Mouse (Mus musculus) bone marrow, adult 2 months (tissue): ENCODE measurements at regions not wholly inside any gene's neighbourhood (a gene's known extent, or its start where the extent isn't known, plus 50 kb on each side); places are given as distances from the start of the nearest gene placed in this dataset.

Experiments
- H3K27ac ChIP-seq: fragments of 200-500 bp; 2 replicates; pipeline ENCODE4 v1.5.1; 2012; ENCODE audit warnings: low read depth, mild to moderate bottlenecking, control low read depth, inconsistent platforms, low read length; ENCODE audit not compliant: control insufficient read depth, poor library complexity, insufficient read depth
- H3K4me1 ChIP-seq: fragments of 200-500 bp; 2 replicates; pipeline ENCODE4 v1.6.1; 2011; ENCODE audit warnings: low read length; ENCODE audit not compliant: control insufficient read depth, insufficient read depth
- H3K4me3 ChIP-seq: fragments of 200-500 bp; replicated peaks from 2 replicates; pipeline ENCODE3; 2011; ENCODE audit warnings: mild to moderate bottlenecking, low read depth, low read length, control low read depth; ENCODE audit not compliant: control insufficient read depth
- CTCF ChIP-seq: fragments of 200-500 bp; IDR thresholded peaks from 2 replicates; pipeline ENCODE4 v1.5.1; 2011; ENCODE audit warnings: low read length, control low read depth; ENCODE audit not compliant: control insufficient read depth, insufficient read depth
- POLR2A ChIP-seq: fragments of 200-500 bp; IDR thresholded peaks from 2 replicates; pipeline ENCODE4 v1.6.1; 2011; ENCODE audit warnings: low read depth, mild to moderate bottlenecking, control low read depth, low read length, borderline replicate concordance; ENCODE audit not compliant: control insufficient read depth
- WGBS: fragments of 180-500 bp; shearing (Covaris S2); methylation state at CpG from one replicate; pipeline ENCODE4 v1.1.7; 2018; 5-methylcytosine and 5-hydroxymethylcytosine counted together

DNA sequence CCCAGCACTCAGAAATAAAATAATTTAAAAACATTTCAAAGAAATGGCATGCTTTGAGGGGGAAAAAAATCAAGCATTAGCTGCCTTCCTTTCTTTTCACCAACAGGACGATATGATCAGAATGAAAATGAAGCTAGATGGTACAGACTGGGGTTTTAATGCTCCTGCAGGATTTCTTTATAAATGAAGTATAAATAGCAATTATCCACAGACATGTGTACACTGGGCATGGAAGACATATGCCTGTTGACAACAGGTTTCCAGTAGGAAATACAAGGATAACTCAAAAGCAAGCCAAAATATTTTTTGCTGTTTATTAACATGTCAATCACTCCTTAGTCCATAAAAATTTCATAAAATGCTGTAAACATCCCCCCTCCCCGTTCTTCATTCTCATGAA, 248.7 kb upstream of the Ppargc1a start:
- no peak overlapping the region for H3K27ac ChIP-seq
- no peaks in the 10 kb centered on the region for H3K4me1 ChIP-seq
- no peak for TF ChIP-seq POLR2A
- no peak for TF ChIP-seq CTCF
- no peak overlapping the region for H3K4me3 ChIP-seq
- WGBS, result 72% methylated on average over 2 of the region's 2 CpGs

DNA sequence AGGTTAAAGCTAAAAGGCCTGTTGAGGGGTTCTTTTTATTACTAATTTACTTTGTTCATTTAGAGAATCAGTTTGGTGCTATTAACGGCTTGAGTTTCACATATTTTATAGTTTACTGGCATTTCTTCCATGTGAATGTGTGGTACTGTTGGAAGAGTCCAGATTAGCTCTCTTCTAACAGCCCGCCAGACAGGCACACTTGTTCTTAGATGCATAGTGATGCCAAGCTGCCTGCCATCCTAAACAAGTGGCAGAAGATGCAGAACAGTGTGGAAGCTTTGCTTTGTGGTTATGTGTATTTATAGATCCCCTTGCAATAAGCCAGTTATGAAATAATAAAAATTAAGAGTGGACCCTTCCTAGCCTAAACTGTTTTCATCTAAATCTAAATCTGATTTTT, 244.2 kb upstream of the Ppargc1a start:
- H3K27ac ChIP-seq, result no peak overlapping the region
- H3K4me3 ChIP-seq, result no peak overlapping the region
- H3K4me1 ChIP-seq, result no peaks in the 10 kb centered on the region
- TF ChIP-seq POLR2A (no peak), CTCF (no peak)
- WGBS, result 74% methylated on average over 2 of the region's 2 CpGs

DNA sequence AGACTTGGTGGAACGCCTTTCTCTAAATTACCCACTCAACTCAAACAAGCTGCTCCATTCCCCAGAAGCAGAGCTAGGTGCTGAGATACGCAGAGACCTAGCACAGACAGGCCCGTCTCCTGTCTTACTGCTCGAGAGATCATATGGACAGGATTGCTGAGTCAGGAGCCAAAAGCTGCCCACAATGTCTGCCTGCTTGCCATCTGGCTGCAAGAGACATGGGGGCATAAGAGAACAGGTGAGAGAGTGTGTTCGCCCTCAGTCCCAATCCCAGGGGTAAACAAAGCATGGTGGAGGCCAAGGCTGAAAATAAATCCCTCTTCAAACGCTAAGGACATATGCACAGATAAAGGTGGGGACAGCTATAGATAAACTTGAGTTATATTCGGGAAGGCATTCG, 234.0 kb upstream of the Ppargc1a start:
- WGBS, result 75% methylated on average over 8 of the region's 8 CpGs
- Histone ChIP-seq H3K27ac (no peak overlapping the region), H3K4me3 (no peak overlapping the region), H3K4me1 (no peaks in the 10 kb centered on the region)
- TF ChIP-seq CTCF, result no peak
- no peak for TF ChIP-seq POLR2A

- WGBS, result 71% methylated on average over 6 of the region's 6 CpGs
Observed at GRCm38 (mm10) chr5:51799371-51800035, 232.0 kb upstream of the Ppargc1a start.

DNA sequence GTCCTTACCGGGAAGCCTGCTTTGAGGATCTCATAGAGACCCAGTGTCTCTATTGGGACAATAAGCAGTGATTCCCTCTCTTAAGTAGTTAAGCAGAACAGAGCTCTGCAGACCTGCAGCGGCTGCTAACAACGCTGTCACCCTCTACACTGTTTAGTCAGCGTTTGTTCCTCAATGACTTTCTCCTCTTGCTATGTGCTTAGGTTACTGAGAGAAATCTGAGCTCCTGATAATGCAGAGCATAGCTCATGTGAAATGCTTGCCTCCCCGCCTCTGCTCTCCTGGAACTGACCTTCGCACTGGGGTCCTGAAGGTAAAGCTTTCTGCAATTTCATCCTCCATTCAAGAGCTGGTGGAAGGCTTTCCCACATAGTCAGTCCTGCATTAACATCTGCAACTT, 226.6 kb upstream of the Ppargc1a start:
- 72% methylated on average over 6 of the region's 6 CpGs for WGBS
- Histone ChIP-seq H3K4me3 (no peak overlapping the region), H3K4me1 (no peaks in the 10 kb centered on the region), H3K27ac (no peak overlapping the region)
- TF ChIP-seq CTCF (no peak), POLR2A (no peak)

More at GRCm38 (mm10) chr5:51799371-51800035, 232.0 kb upstream of the Ppargc1a start:
- Histone ChIP-seq H3K27ac (no peak overlapping the region), H3K4me1 (no peaks in the 10 kb centered on the region), H3K4me3 (no peak overlapping the region)
- TF ChIP-seq CTCF, result no peak
- no peak for TF ChIP-seq POLR2A

GRCm38 (mm10) chr5:51792950-51793349, 225.4 kb upstream of the Ppargc1a start:
- TF ChIP-seq CTCF (no peak), POLR2A (no peak)
- WGBS, result 71% methylated on average over 2 of the region's 2 CpGs
- no peak overlapping the region for H3K4me3 ChIP-seq
- no peaks in the 10 kb centered on the region for H3K4me1 ChIP-seq
- no peak overlapping the region for H3K27ac ChIP-seq

DNA sequence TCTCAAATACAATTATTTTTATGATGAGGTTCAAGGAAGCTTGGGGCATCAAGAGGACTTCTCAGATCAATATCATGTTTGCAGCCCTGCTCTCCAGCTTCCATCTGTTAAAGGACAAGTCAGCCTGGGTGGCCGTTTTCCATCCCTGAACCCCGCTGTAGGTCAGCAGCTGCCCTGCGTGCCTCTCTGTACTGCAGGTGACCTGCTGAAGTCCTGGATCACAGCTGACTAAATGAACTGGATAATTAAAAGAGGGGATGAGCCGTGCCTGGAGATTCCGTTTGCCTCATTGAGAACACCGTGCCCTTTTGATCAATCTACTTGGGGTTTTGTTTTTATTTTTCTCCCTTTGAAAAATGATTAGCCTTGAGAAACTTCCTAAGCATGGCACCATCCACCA, 221.2 kb upstream of the Ppargc1a start:
- no peak overlapping the region for H3K27ac ChIP-seq
- TF ChIP-seq CTCF (no peak), POLR2A (no peak)
- WGBS, result 84% methylated on average over 6 of the region's 6 CpGs
- no peak overlapping the region for H3K4me3 ChIP-seq
- H3K4me1 ChIP-seq, result no peaks in the 10 kb centered on the region

GRCm38 (mm10) chr5:51783523-51783922, 216.0 kb upstream of the Ppargc1a start:
- 79% methylated on average over 5 of the region's 5 CpGs for WGBS
- TF ChIP-seq CTCF (no peak), POLR2A (no peak)
- no peak overlapping the region for H3K4me3 ChIP-seq
- H3K4me1 ChIP-seq, result no peaks in the 10 kb centered on the region
- no peak overlapping the region for H3K27ac ChIP-seq

DNA sequence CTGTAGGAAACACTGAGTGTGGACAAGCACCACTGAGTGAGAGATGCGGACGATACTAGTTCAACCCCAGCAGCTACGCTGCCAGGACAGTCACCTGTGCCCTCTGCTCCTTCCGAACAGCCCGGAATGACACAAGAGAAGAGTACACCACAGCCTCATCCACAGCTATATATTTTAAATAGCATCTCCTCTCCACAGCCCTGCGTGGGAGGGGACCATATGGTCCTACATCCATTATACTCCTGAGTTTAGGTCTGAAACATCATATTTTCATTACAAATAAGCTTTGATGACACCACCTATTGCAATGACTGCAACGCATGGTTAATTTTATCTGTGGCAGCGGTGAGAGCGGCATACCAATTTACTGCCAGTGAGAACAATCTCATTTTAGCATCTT, 215.6 kb upstream of the Ppargc1a start:
- no peak overlapping the region for H3K4me3 ChIP-seq
- 84% methylated on average over 9 of the region's 9 CpGs for WGBS
- no peak overlapping the region for H3K27ac ChIP-seq
- no peaks in the 10 kb centered on the region for H3K4me1 ChIP-seq
- TF ChIP-seq POLR2A, result no peak
- TF ChIP-seq CTCF, result no peak
